Mouse (Mus musculus) MEL (cell line): ENCODE results near the gene Dhcr24. TPM values are rescaled to one million over a fixed set of nuclear protein-coding genes. Genes with fewer than 3 reads are reported as not detected.
A peak's percentile ranks its signal among the peaks of the same experiment; 100 is the strongest.

Source experiments
- DNase-seq: peaks from one replicate; pipeline ENCODE4 v3.0.0; 2011; ENCODE audit warnings: low read depth, low spot score
- H3K27ac ChIP-seq: 2 replicates; pipeline ENCODE4 v1.5.1; 2012; ENCODE audit warnings: low read depth, mild to moderate bottlenecking, control low read depth, low read length, moderate library complexity; ENCODE audit not compliant: control insufficient read depth
- H3K27me3 ChIP-seq, 2 experiments: fragments of 150-350 bp in 1 of 2; sonication (generic) in 1 of 2; 2 replicates each; pipeline ENCODE4 v1.6.1; 2012; ENCODE audit warnings: low read length in 2 of 2, mild to moderate bottlenecking in 2 of 2, improper control_type of control experiment in 1 of 2, moderate library complexity in 1 of 2; ENCODE audit not compliant: insufficient read depth in 2 of 2, control insufficient read depth in 1 of 2
- H3K36me3 ChIP-seq, 2 experiments: 2 replicates each; pipeline ENCODE4 v1.6.1; 2012 to 2014; ENCODE audit warnings: low read length in 2 of 2, improper control_type of control experiment in 1 of 2, inconsistent platforms in 1 of 2, mild to moderate bottlenecking in 1 of 2; ENCODE audit not compliant: insufficient read depth in 2 of 2, control insufficient read depth in 1 of 2
- H3K4me1 ChIP-seq, 2 experiments: fragments of 150-350 bp in 1 of 2; sonication (generic) in 1 of 2; 2 replicates each; pipeline ENCODE4 v1.6.1; 2012; ENCODE audit warnings: low read length in 2 of 2, improper control_type of control experiment in 1 of 2, mild to moderate bottlenecking in 1 of 2; ENCODE audit not compliant: insufficient read depth in 2 of 2, control insufficient read depth in 1 of 2
- H3K4me3 ChIP-seq, 2 experiments: fragments of 150-350 bp in 1 of 2; sonication (generic) in 1 of 2; 2 replicates each; pipeline ENCODE4 v1.5.1; 2012; ENCODE audit warnings: low read depth in 2 of 2, low read length in 2 of 2, mild to moderate bottlenecking in 2 of 2, moderate library complexity in 2 of 2, control low read depth in 1 of 2, improper control_type of control experiment in 1 of 2; ENCODE audit not compliant: control insufficient read depth in 1 of 2, insufficient read depth in 1 of 2
- H3K79me2 ChIP-seq: 2 replicates; pipeline ENCODE4 v1.6.1; 2012; ENCODE audit warnings: mild to moderate bottlenecking, low read length, moderate library complexity; ENCODE audit not compliant: control insufficient read depth, poor library complexity, insufficient read depth
- H3K9ac ChIP-seq: 2 replicates; pipeline ENCODE4 v1.6.1; 2012; ENCODE audit warnings: low read depth, mild to moderate bottlenecking, control low read depth, low read length, moderate library complexity; ENCODE audit not compliant: control insufficient read depth, poor library complexity, severe bottlenecking
- H3K9me3 ChIP-seq: fragments of 150-350 bp; sonication (generic); replicated peaks from 2 replicates; pipeline ENCODE4 v1.6.1; 2012; ENCODE audit warnings: mild to moderate bottlenecking, low read length, improper control_type of control experiment, moderate library complexity; ENCODE audit not compliant: insufficient read depth
- BHLHE40 ChIP-seq: IDR thresholded peaks from 2 replicates; pipeline ENCODE4 v1.6.1; 2012; ENCODE audit warnings: low read depth, mild to moderate bottlenecking, inconsistent platforms, low read length, improper control_type of control experiment, borderline replicate concordance
- CHD1 ChIP-seq: IDR thresholded peaks from 2 replicates; pipeline ENCODE4 v1.6.1; 2012; ENCODE audit warnings: low read depth, mild to moderate bottlenecking, inconsistent platforms, low read length, improper control_type of control experiment
- CHD2 ChIP-seq: IDR thresholded peaks from 2 replicates; pipeline ENCODE4 v1.6.1; 2011; ENCODE audit warnings: low read length, improper control_type of control experiment
- CTCF ChIP-seq, 3 experiments: IDR thresholded peaks in 2 of 3; conservative IDR thresholded peaks in 1 of 3; 2 replicates each; pipeline ENCODE4 v1.5.1; 2011 to 2012; ENCODE audit warnings: low read length in 3 of 3, low read depth in 2 of 3, mild to moderate bottlenecking in 2 of 3, improper control_type of control experiment in 1 of 3, inconsistent platforms in 1 of 3, mixed read lengths in 1 of 3, moderate library complexity in 1 of 3; ENCODE audit not compliant: control insufficient read depth in 1 of 3, insufficient read depth in 1 of 3, poor library complexity in 1 of 3, severe bottlenecking in 1 of 3
- E2F4 ChIP-seq: IDR thresholded peaks from 2 replicates; pipeline ENCODE4 v1.6.1; 2011; ENCODE audit warnings: low read depth, low read length, improper control_type of control experiment, borderline replicate concordance
- ELF1 ChIP-seq: IDR thresholded peaks from 2 replicates; pipeline ENCODE4 v1.6.1; 2014; ENCODE audit warnings: low read depth, mild to moderate bottlenecking, inconsistent platforms, low read length, improper control_type of control experiment, moderate library complexity
- EP300 ChIP-seq, 2 experiments: IDR thresholded peaks; 2 replicates each; pipeline ENCODE4 v1.6.1; 2011; ENCODE audit warnings: improper control_type of control experiment in 2 of 2, low read length in 2 of 2, low read depth in 1 of 2, mild to moderate bottlenecking in 1 of 2
- ETS1 ChIP-seq: IDR thresholded peaks from 2 replicates; pipeline ENCODE4 v1.6.1; 2012; ENCODE audit warnings: low read depth, mild to moderate bottlenecking, inconsistent platforms, low read length, improper control_type of control experiment, moderate library complexity
- GABPA ChIP-seq: IDR thresholded peaks from 2 replicates; pipeline ENCODE4 v1.6.1; 2012; ENCODE audit warnings: low read depth, mild to moderate bottlenecking, inconsistent platforms, low read length, improper control_type of control experiment, moderate library complexity
- GATA1 ChIP-seq: IDR thresholded peaks from 2 replicates; pipeline ENCODE4 v1.6.1; 2011; ENCODE audit warnings: low read depth, low read length, improper control_type of control experiment
- KAT2A ChIP-seq: conservative IDR thresholded peaks from 2 replicates; pipeline ENCODE4 v1.6.1; 2012; ENCODE audit warnings: low read depth, low read length, improper control_type of control experiment, inconsistent platforms
- MAFK ChIP-seq: IDR thresholded peaks from 2 replicates; pipeline ENCODE4 v1.6.1; 2011; ENCODE audit warnings: low read depth, mild to moderate bottlenecking, low read length, improper control_type of control experiment, borderline replicate concordance
- MAX ChIP-seq: IDR thresholded peaks from 2 replicates; pipeline ENCODE4 v1.6.1; 2011; ENCODE audit warnings: low read length, improper control_type of control experiment
- MAZ ChIP-seq: IDR thresholded peaks from 2 replicates; pipeline ENCODE4 v1.6.1; 2012; ENCODE audit warnings: low read depth, mild to moderate bottlenecking, inconsistent platforms, low read length, improper control_type of control experiment
- MEF2A ChIP-seq: IDR thresholded peaks from 2 replicates; pipeline ENCODE4 v1.6.1; 2014; ENCODE audit warnings: low read depth, mild to moderate bottlenecking, inconsistent platforms, low read length, improper control_type of control experiment; ENCODE audit not compliant: poor library complexity, insufficient replicate concordance, severe bottlenecking; ENCODE audit errors: extremely low read depth
- MYB ChIP-seq: IDR thresholded peaks from 2 replicates; pipeline ENCODE4 v1.6.1; 2011; ENCODE audit warnings: mild to moderate bottlenecking, low read depth, low read length, improper control_type of control experiment
- NELFE ChIP-seq: IDR thresholded peaks from 2 replicates; pipeline ENCODE4 v1.6.1; 2011; ENCODE audit warnings: low read depth, low read length, improper control_type of control experiment
- NRF1 ChIP-seq: IDR thresholded peaks from 2 replicates; pipeline ENCODE4 v1.6.1; 2014; ENCODE audit warnings: low read depth, mild to moderate bottlenecking, inconsistent platforms, low read length, improper control_type of control experiment, moderate library complexity; ENCODE audit not compliant: poor library complexity, insufficient read depth, severe bottlenecking
- POLR2A ChIP-seq, 2 experiments: IDR thresholded peaks; 2 replicates each; pipeline ENCODE4 v1.6.1; 2011 to 2012; ENCODE audit warnings: low read length in 2 of 2, mild to moderate bottlenecking in 2 of 2, control low read depth in 1 of 2, improper control_type of control experiment in 1 of 2, low read depth in 1 of 2, moderate library complexity in 1 of 2; ENCODE audit not compliant: control insufficient read depth in 1 of 2, insufficient read depth in 1 of 2, poor library complexity in 1 of 2
- POLR2AphosphoS2 ChIP-seq: IDR thresholded peaks from 2 replicates; pipeline ENCODE4 v1.6.1; 2011; ENCODE audit warnings: low read length, improper control_type of control experiment
- POLR2AphosphoS5 ChIP-seq: IDR thresholded peaks from 2 replicates; pipeline ENCODE4 v1.6.1; 2012; ENCODE audit warnings: low read depth, borderline replicate concordance, mild to moderate bottlenecking, inconsistent platforms, low read length, moderate library complexity, mixed read lengths
- RAD21 ChIP-seq: IDR thresholded peaks from 2 replicates; pipeline ENCODE4 v1.6.1; 2011; ENCODE audit warnings: mild to moderate bottlenecking, low read depth, low read length, improper control_type of control experiment
- RCOR1 ChIP-seq: IDR thresholded peaks from 2 replicates; pipeline ENCODE4 v1.6.1; 2012; ENCODE audit warnings: low read depth, mild to moderate bottlenecking, inconsistent platforms, low read length, improper control_type of control experiment
- SIN3A ChIP-seq: IDR thresholded peaks from 2 replicates; pipeline ENCODE4 v1.6.1; 2012; ENCODE audit warnings: low read length, improper control_type of control experiment, inconsistent platforms
- SMC3 ChIP-seq: IDR thresholded peaks from 2 replicates; pipeline ENCODE4 v1.6.1; 2011; ENCODE audit warnings: low read depth, low read length, improper control_type of control experiment
- TAL1 ChIP-seq: IDR thresholded peaks from 2 replicates; pipeline ENCODE4 v1.6.1; 2012; ENCODE audit warnings: mild to moderate bottlenecking, inconsistent platforms, low read length, moderate library complexity, mixed read lengths
- TBP ChIP-seq: IDR thresholded peaks from 2 replicates; pipeline ENCODE4 v1.8.0; 2011; ENCODE audit warnings: low read depth, low read length, improper control_type of control experiment
- TCF12 ChIP-seq: IDR thresholded peaks from 2 replicates; pipeline ENCODE4 v1.6.1; 2014; ENCODE audit warnings: low read depth, mild to moderate bottlenecking, inconsistent platforms, low read length, improper control_type of control experiment, moderate library complexity
- UBTF ChIP-seq: IDR thresholded peaks from 2 replicates; pipeline ENCODE4 v1.6.1; 2012; ENCODE audit warnings: low read depth, mild to moderate bottlenecking, inconsistent platforms, low read length, improper control_type of control experiment, moderate library complexity, borderline replicate concordance; ENCODE audit not compliant: insufficient read depth
- USF2 ChIP-seq, 2 experiments: IDR thresholded peaks; 2 replicates each; pipeline ENCODE4 v1.6.1; 2011 to 2012; ENCODE audit warnings: improper control_type of control experiment in 2 of 2, low read length in 2 of 2, borderline replicate concordance in 1 of 2, inconsistent platforms in 1 of 2, low read depth in 1 of 2, mild to moderate bottlenecking in 1 of 2; ENCODE audit not compliant: insufficient read depth in 1 of 2
- ZC3H11A ChIP-seq: IDR thresholded peaks from 2 replicates; pipeline ENCODE4 v1.6.1; 2012; ENCODE audit warnings: low read depth, mild to moderate bottlenecking, inconsistent platforms, low read length, improper control_type of control experiment
- ZKSCAN1 ChIP-seq: IDR thresholded peaks from 2 replicates; pipeline ENCODE4 v1.6.1; 2012; ENCODE audit warnings: low read depth, mild to moderate bottlenecking, inconsistent platforms, low read length, improper control_type of control experiment, moderate library complexity
- ZNF384 ChIP-seq: IDR thresholded peaks from 2 replicates; pipeline ENCODE4 v1.6.1; 2012; ENCODE audit warnings: low read depth, mild to moderate bottlenecking, inconsistent platforms, low read length, improper control_type of control experiment
- polyA plus RNA-seq, 2 experiments: library from polyadenylated mRNA; stranded (reverse) in 1 of 2; unstranded in 1 of 2; fragments of >175 nt in 1 of 2; fragments of >200 nt in 1 of 2; gene quantifications; 2 replicates each; pipeline versions ENCODE4 v1.2.1 to v1.2.4; 2012; ENCODE audit warnings: low replicate concordance in 2 of 2, low read depth in 1 of 2; ENCODE audit not compliant: insufficient read length in 2 of 2, insufficient read depth in 1 of 2, missing spikeins in 1 of 2
- total RNA-seq: library from RNA; depleted of rRNA; stranded (reverse); fragments of 300-350 nt; gene quantifications from 2 replicates; pipeline ENCODE4 v1.2.3, GENCODE M21; 2012

Dhcr24 gene
- total and polyA plus RNA-seq, 3 experiments: 39.2 to 63.0 TPM; not detected in 1

GRCm38 (mm10) chr4:106613560-106613959 is 52.7 kb downstream of the Dhcr24 start (continued):
- TF ChIP-seq ELF1 (no peak), EP300 (IDR thresholded peaks at IDR 0.05; ENCODE audit: low read depth in 1 of 2, low read length in 2 of 2) (peak; percentile 76 to 89), MEF2A (no peak), ZC3H11A (no peak), KAT2A (no peak), ETS1 (peak; percentile 100), MYB (no peak), SMC3 (no peak), GATA1 (peak; percentile 66), E2F4 (no peak), RCOR1 (peak; percentile 58; the same call in 1 of the 2 replicates), GABPA (peak; percentile 98), TAL1 (peak; percentile 80), USF2 (IDR thresholded peaks at IDR 0.05; ENCODE audit: borderline replicate concordance in 1 of 2, insufficient read depth in 1 of 2, low read depth in 1 of 2, low read length in 2 of 2) (no peak), MAX (no peak), UBTF (no peak), ZNF384 (no peak), CHD1 (no peak)

DNA sequence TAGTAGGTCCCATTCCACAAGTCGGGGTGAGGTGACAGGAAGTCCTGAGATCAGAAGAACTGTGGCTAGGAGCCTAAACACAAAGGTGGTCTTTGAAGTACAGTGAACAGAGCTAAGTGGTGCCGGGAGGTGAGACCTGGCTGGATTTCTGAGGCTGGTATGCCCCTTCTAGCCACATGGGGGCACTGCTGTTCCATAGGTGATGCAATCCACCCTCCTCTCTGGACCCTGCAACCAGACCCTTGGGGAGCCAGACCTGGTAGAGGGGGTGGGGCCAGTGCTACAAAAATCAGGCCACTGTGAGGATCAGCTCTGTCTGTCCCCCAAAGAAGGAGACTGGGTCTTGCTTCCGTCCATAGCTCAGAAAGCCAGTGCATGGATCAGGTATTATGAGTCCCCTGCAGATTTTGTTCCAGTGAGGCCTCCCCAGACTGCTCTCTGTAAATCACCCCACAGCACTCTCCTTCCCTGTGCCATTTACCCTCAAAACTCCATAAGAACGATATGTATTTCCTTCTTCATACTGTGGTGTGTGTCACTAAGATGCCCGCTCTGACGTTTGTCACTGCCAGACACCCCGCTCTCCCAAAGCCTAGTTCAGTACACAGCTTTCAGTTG is 53.5 kb downstream of the Dhcr24 start:
- no peaks in the 10 kb centered on the region for H3K27me3 ChIP-seq
- H3K4me1 ChIP-seq: peaks cover 0 to 7% of the 10 kb centered on the region in 2 experiments; a peak in 1 of 4 replicates
- peaks cover 10% of the 10 kb centered on the region for H3K79me2 ChIP-seq
- DNase-seq: peak; percentile 90
- peak overlapping the region; percentile 67 to 74 for H3K4me3 ChIP-seq
- H3K27ac ChIP-seq: peak overlapping the region; percentile 75
- peaks cover 0 to 7% of the 10 kb centered on the region in 2 experiments; a peak in 2 of 4 replicates for H3K36me3 ChIP-seq
- no peaks in the 10 kb centered on the region for H3K9me3 ChIP-seq
- peak overlapping the region; percentile 69 for H3K9ac ChIP-seq
- TF ChIP-seq POLR2AphosphoS2 (0 out of 2 replicates have a peak, but pooled peaks have one; percentile 35), NELFE (peak; percentile 0; the same call in 1 of the 2 replicates), MEF2A (no peak), NRF1 (0 out of 2 replicates have a peak, but pooled peaks have one; percentile 5), GATA1 (no peak), ZC3H11A (peak; percentile 67), MAFK (no peak; the same call in 1 of the 2 replicates), ETS1 (peak; percentile 72), EP300 (IDR thresholded peaks at IDR 0.05; ENCODE audit: low read depth in 1 of 2, low read length in 2 of 2) (no peak; a peak in 1 of 4 replicates), BHLHE40 (no peak), SMC3 (peak; percentile 64), TCF12 (peak; percentile 32), POLR2AphosphoS5 (no peak), TBP (peak; percentile 31; the same call in 1 of the 2 replicates), CHD1 (0 out of 2 replicates have a peak, but pooled peaks have one; percentile 1), POLR2A (IDR thresholded peaks at IDR 0.05; ENCODE audit: control insufficient read depth in 1 of 2, insufficient read depth in 1 of 2, low read depth in 1 of 2, low read length in 2 of 2, poor library complexity in 1 of 2) (0 out of 4 replicates have a peak, but pooled peaks of 1 of the 2 experiments have one; percentile 21), RAD21 (peak; percentile 84), SIN3A (peak; percentile 47; the same call in 1 of the 2 replicates), CHD2 (no peak), MAZ (peak; percentile 54; the same call in 1 of the 2 replicates), CTCF (IDR thresholded peaks at IDR 0.05 in 2 of 3, conservative IDR thresholded peaks at IDR 0.05 in 1 of 3; ENCODE audit: control insufficient read depth in 1 of 3, insufficient read depth in 1 of 3, low read depth in 2 of 3, low read length in 3 of 3, poor library complexity in 1 of 3, severe bottlenecking in 1 of 3) (peak; percentile 88 to 93 (median 93)), ZKSCAN1 (no peak)
